Mouse (Mus musculus) liver, embryonic 14.5 days (tissue): ENCODE measurements at regions not wholly inside any gene's neighbourhood (a gene's known extent, or its start where the extent isn't known, plus 50 kb on each side); places are given as distances from the start of the nearest gene placed in this dataset.

ENCODE experiments used
- CTCF ChIP-seq: IDR thresholded peaks from 2 replicates; pipeline ENCODE4 v1.5.1; 2016; ENCODE audit warnings: antibody characterized with exemption, low read depth, control low read depth
- EP300 ChIP-seq: IDR thresholded peaks from 2 replicates; pipeline ENCODE4 v1.6.1; 2016; ENCODE audit warnings: antibody characterized with exemption, low read depth

DNA sequence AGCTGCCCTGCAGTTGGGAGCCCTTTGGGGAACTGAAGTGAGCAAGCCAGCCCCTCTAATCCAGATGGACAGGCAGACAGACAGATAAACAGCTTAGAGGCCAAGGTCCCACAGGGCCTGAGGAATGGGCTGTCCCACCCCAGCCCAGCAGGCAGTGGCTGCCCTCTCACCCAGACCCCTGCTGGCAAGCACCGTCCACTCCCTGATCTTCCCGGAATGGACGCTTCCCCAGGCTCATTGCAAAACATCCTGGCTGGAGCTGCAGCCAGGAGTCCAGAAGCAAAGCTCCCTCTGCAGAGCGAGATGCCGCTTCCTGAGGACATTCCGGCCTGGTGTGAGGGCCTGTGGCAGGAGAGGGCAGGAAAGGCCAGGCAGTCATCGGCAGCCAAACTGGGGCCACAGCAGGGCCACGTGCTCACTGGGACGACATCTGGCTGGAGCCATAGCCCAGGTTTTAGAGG is 154.6 kb upstream of the Zmiz1 start:
- TF ChIP-seq EP300 = no peak
- peak; percentile 33 for TF ChIP-seq CTCF
